Mouse (Mus musculus) adrenal gland, adult 18-20 months (tissue): ENCODE measurements around the gene Yeats2. TPM values are rescaled to one million over a fixed set of nuclear protein-coding genes. Genes with fewer than 3 reads are reported as not detected.

Experiments
- DNase-seq, 2 experiments: peaks; one replicate each; pipeline ENCODE4 v3.0.0; 2021 to 2022; ENCODE audit warnings: low spot score in 2 of 2
- total RNA-seq, 2 experiments: library from RNA; stranded (reverse); gene quantifications; 1 replicate in 1 of 2; 2 replicates in 1 of 2; pipeline ENCODE4 v1.2.3; 2021

Yeats2 gene
- total RNA-seq, 2 experiments from 2014 or later: 17.1 to 25.6 TPM

GRCm38 (mm10) chr16:20279395-20279794 lies 138.5 kb downstream of the Yeats2 start:
- DNase-seq: no peak

GRCm38 (mm10) chr16:20280238-20280637 lies 139.4 kb downstream of the Yeats2 start:
- DNase-seq: no peak

Other genes with a start within 250 kb of the Yeats2 start
- gene Klhl6, start 158.0 kb upstream of the Yeats2 start, total RNA-seq: 1 to 10 TPM; 4.2 to 6.1 TPM
- gene Klhl24, start 43.5 kb upstream of the Yeats2 start, total RNA-seq: 10 to 100 TPM; 50.1 to 53.9 TPM
- gene Map6d1, start 100.3 kb downstream of the Yeats2 start, total RNA-seq: 10 to 100 TPM in 1 of 2 experiments, under 1 TPM in 1; 0.19 to 10.9 TPM
- 100 to 1,000 TPM in 1 of 2 experiments, 10 to 100 TPM in 1; 96.8 to 111 TPM for gene Parl, start 161.3 kb downstream of the Yeats2 start, total RNA-seq
- gene Cyp2ab1, start 184.3 kb downstream of the Yeats2 start, total RNA-seq: under 1 TPM in 1 of 2 experiments, not detected in 1; 0.74 TPM